Mouse (Mus musculus) cerebellum, adult 2 months (tissue): ENCODE results near the gene Cxcl9. TPM values are rescaled to one million over a fixed set of nuclear protein-coding genes. Genes with fewer than 3 reads are reported as not detected.
"Not testable (repeated sequence)": the region's sequence is repeated elsewhere in the genome, so short reads cannot be mapped to it uniquely, and the experiment has no call there.

Source experiments
- DNase-seq, 2 experiments: peaks; one replicate each; pipeline ENCODE4 v3.0.0; 2021
- H3K27ac ChIP-seq: fragments of 200-500 bp; 2 replicates; pipeline ENCODE4 v1.5.1; 2012; ENCODE audit warnings: low read length, control low read depth, inconsistent platforms; ENCODE audit not compliant: insufficient read depth
- H3K27me3 ChIP-seq: fragments of 200-500 bp; 2 replicates; pipeline ENCODE4 v1.6.1; 2012; ENCODE audit warnings: inconsistent platforms, mild to moderate bottlenecking, low read length, moderate library complexity; ENCODE audit not compliant: control insufficient read depth, insufficient read depth
- H3K4me1 ChIP-seq: fragments of 200-500 bp; 2 replicates; pipeline ENCODE4 v1.6.1; 2011; ENCODE audit warnings: low read length; ENCODE audit not compliant: control insufficient read depth, insufficient read depth
- H3K4me3 ChIP-seq: fragments of 200-500 bp; replicated peaks from 2 replicates; pipeline ENCODE3; 2011; ENCODE audit warnings: mild to moderate bottlenecking, low read depth, low read length, control low read depth; ENCODE audit not compliant: insufficient read depth
- CTCF ChIP-seq: fragments of 200-500 bp; IDR thresholded peaks from 2 replicates; pipeline ENCODE4 v1.5.1; 2011; ENCODE audit warnings: low read depth, mild to moderate bottlenecking, control low read depth, low read length, moderate library complexity, borderline replicate concordance; ENCODE audit not compliant: insufficient read depth
- POLR2A ChIP-seq: fragments of 200-500 bp; IDR thresholded peaks from 2 replicates; pipeline ENCODE4 v1.6.1; 2011; ENCODE audit warnings: low read length, control low read depth, borderline replicate concordance; ENCODE audit not compliant: insufficient read depth
- WGBS: fragments of 180-500 bp; shearing (Covaris S2); methylation state at CpG from one replicate; pipeline ENCODE4 v1.1.7; 2018; 5-methylcytosine and 5-hydroxymethylcytosine counted together
- polyA plus RNA-seq: library from polyadenylated mRNA; depleted of rRNA; stranded (reverse); fragments of >200 nt; gene quantifications from 2 replicates; pipeline ENCODE4 v1.2.3, GENCODE M21; 2012

The Cxcl9 gene
- polyA plus RNA-seq, 1 experiment = not detected

DNA sequence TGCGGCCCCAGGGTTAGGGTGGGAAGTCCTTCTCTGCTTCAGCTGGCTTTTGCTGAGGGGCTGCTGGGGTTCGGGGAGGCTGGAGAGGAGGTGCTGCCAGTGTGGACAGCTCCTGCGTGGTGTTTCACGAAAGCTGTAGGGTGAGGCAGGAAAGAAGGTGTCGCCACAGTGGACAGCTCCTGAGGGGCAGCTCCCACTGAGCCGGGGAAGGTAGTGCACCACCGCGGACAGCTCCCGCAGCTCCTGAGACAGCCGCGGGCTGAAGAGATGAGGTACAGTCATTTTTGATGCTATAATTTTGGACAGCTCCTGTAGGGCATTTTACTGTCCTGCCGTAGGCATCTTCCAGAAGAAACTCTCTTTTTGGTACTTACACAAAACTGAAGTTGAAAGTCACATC is 30.2 kb upstream of the Cxcl9 start:
- Histone ChIP-seq H3K4me3 (no peak overlapping the region), H3K27me3 (no peaks in the 10 kb centered on the region), H3K4me1 (peaks cover under 1% of the 10 kb centered on the region; the same call in 1 of the 2 replicates), H3K27ac (no peak overlapping the region)
- 63% methylated on average over 11 of the region's 12 CpGs for WGBS
- TF ChIP-seq POLR2A = no peak
- DNase-seq = no peak

DNA sequence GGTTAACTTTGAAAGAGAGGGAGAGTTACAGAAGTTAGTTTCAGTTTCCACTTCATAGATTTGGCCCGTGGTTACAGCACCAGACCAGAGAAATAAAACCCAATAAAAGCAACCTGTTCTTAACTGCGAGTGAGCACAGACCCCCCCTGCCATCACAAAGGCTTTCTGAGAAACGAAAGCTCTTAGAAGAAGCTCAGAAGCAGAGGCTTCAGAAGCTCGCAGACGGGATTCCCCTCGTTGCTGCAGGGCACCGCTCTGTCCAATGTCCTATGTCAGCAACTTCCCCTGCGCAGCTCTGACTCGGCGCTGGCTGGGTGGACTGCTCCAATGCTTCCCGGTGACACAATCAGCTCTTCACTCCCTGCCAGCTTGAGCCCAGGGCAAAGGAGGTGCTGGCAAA is 25.6 kb upstream of the Cxcl9 start:
- TF ChIP-seq POLR2A (no peak), CTCF (no peak)
- WGBS = 15% methylated on average over 11 of the region's 11 CpGs
- no peak overlapping the region for H3K27ac ChIP-seq
- peaks cover 2% of the 10 kb centered on the region; the same call in 1 of the 2 replicates for H3K4me1 ChIP-seq
- DNase-seq = peak in 1 of 2 experiments; percentile 23
- H3K4me3 ChIP-seq = peak overlapping the region; percentile 45
- H3K27me3 ChIP-seq = no peaks in the 10 kb centered on the region

DNA sequence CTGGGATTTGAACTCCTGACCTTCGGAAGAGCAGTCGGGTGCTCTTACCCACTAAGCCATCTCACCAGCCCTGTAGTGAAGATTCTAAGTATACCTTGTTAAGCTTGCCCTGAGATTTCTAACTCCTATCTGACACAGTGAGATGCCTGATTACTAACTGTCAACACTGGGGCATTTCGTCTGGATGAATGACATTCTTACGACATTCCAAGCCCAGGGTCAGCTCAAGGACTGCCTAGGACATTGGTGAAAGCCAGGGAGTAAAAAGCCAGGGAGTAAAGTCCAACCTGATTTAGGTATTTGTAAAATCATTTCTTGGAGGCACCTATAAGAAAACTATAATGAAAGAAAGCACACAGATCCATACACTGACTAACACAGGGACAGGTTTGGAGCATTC is 24.8 kb upstream of the Cxcl9 start:
- WGBS = 88% methylated on average over 4 of the region's 4 CpGs
- not testable (repeated sequence) for DNase-seq, H3K27ac ChIP-seq

DNA sequence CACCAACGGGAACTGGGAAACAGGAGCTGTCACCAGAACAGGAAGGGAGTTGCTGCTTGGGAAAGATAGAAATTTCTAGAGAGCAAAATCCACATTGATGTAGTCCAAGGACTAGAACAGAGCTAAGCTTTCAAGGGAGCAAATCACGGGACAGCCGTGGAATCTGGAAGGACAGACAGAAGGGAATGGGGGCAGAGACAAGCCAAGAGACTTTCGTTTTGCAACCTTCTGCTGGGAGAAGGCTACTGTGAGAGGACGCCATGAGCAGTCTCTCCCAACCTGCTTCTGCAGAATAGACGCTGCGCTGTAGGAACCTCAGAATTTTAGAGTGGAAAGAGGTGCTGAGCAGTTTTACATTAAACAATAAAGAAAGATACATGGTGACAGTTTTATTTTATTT is 21.9 kb upstream of the Cxcl9 start:
- H3K27ac ChIP-seq = no peak overlapping the region
- H3K27me3 ChIP-seq = no peaks in the 10 kb centered on the region
- TF ChIP-seq POLR2A (no peak), CTCF (no peak)
- peaks cover 2% of the 10 kb centered on the region; the same call in 1 of the 2 replicates for H3K4me1 ChIP-seq
- no peak for DNase-seq
- H3K4me3 ChIP-seq = no peak overlapping the region
- 84% methylated on average over 7 of the region's 7 CpGs for WGBS

More for the DNA sequence above, 24.8 kb upstream of the Cxcl9 start:
- not testable (repeated sequence) for H3K4me1 ChIP-seq, H3K27me3 ChIP-seq, H3K4me3 ChIP-seq

DNA sequence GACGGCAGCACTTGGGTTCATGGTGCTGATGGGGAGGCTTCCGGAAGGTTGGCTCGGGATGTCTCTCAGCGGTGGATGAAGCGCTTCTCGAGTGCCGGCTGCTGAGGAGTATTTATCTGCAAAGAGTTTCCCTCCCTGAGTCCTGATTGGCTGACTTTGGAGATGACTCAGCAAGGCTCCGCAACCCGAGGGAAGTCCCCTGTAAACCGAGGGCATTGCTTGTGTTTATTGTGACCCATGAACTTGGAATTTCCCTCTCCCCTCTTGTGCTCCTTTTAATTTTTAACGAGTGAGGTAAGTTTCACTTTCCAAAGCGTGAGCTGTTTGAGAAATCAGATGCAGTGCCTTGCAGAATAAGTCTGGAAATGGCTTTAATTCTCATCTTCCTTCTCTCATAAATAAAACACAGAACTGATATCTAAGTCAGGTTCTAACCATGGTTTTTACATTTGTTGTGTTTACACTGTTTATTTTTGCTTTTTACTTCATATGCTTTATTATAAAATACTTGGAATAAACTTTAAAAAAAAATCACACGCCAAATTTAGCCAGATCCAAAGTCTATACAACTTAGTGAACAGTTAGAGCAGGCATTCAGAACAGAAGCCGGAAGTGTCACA is 21.0 kb upstream of the Cxcl9 start, which contains the start of gene Cxcl10:
Cxcl10 (minus strand) TSS at position 96 of the 620 bp plus-strand sequence.
- Histone ChIP-seq H3K4me1 (peaks cover 2% of the 10 kb centered on the region; the same call in 1 of the 2 replicates), H3K27ac (no peak within 1 kb of the TSS), H3K4me3 (peak within 1 kb of the TSS; percentile 51), H3K27me3 (no peaks in the 10 kb centered on the region)
- WGBS = 14% methylated on average over 14 of the region's 14 CpGs
- no peak for TF ChIP-seq CTCF
- no peak for TF ChIP-seq POLR2A
- DNase-seq = peak; percentile 29 to 42

DNA sequence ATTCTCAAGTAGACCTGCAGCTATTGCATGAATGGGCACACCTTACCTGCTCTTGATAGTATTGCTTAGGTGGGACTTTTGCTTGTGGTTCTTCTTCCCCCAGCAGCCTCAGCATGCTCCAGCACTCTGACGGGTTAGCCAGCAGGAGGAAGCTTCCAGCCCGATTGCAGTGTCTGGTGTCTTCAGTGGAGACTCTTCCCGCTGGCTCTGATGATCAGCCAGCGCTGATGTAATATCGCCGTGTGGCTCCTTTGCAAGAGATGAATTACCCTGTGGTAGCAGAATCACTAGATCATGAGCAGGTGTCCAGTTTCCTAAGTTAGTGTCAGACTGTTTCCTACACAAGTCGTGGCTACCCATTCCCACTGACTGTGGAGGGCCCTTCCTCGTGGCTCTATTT is 17.1 kb upstream of the Cxcl9 start:
- 82% methylated on average over 8 of the region's 8 CpGs for WGBS
- TF ChIP-seq CTCF (no peak), POLR2A (no peak)

DNA sequence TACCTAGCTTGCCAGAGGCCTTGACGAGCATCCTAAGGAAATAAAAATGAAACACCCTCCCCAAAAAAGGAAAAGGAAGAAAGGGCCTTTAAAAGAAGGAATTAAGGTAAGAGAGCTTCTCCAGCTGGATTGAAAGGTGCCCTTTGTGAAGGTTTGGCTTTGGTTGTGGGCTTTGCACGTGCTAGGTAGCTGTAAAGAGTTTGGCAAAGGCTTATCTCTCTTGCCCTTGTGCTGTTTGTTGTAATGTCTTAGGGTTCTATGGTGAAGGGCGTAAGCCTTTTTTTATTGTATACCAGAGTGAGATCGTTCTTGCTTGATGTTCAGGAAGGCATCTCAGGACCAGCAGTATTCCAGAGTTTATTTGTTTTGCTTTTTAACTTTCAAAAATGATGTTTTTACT is 12.7 kb upstream of the Cxcl9 start:
- no peak overlapping the region for H3K4me3 ChIP-seq
- 74% methylated on average over 4 of the region's 4 CpGs for WGBS

More for the DNA sequence above, 17.1 kb upstream of the Cxcl9 start:
- H3K4me1 ChIP-seq = no peaks in the 10 kb centered on the region
- no peak for DNase-seq
- no peak overlapping the region for H3K27ac ChIP-seq
- no peak overlapping the region for H3K4me3 ChIP-seq
- H3K27me3 ChIP-seq = no peaks in the 10 kb centered on the region

DNA sequence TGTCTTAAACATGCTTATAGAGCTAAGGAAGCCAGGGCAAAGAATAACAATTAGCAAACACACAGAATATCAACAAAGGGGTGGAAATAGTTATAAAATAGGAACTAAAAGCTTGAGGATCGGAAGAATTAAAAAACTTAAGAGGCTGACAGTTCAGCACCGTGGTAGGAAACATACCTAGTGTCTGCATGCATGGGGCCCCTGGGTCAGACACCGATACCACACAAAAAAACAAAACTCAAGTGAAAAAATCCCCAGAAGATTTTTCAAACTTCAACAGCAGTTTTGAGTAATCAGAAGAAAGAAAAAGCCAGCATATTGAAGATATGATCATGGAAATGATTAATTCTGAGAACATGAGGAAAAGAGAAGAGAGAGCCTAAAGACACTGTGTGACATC is 8.9 kb upstream of the Cxcl9 start:
- WGBS = 81% methylated on average over 3 of the region's 3 CpGs
- TF ChIP-seq CTCF = no peak
- TF ChIP-seq POLR2A = no peak
- DNase-seq = no peak
- H3K4me1 ChIP-seq = no peaks in the 10 kb centered on the region
- H3K27ac ChIP-seq = no peak overlapping the region
- no peak overlapping the region for H3K4me3 ChIP-seq
- H3K27me3 ChIP-seq = no peaks in the 10 kb centered on the region

More for the DNA sequence above, 12.7 kb upstream of the Cxcl9 start:
- TF ChIP-seq CTCF = no peak
- no peak for TF ChIP-seq POLR2A
- Histone ChIP-seq H3K4me1 (no peaks in the 10 kb centered on the region), H3K27ac (no peak overlapping the region), H3K27me3 (no peaks in the 10 kb centered on the region)
- DNase-seq = no peak
